Mouse (Mus musculus) limb, embryonic 11.5 days (tissue): ENCODE data around the gene 2610044O15Rik8. TPM values are rescaled to one million over a fixed set of nuclear protein-coding genes. Genes with fewer than 3 reads are reported as not detected.
"Not testable (repeated sequence)": the region's sequence is repeated elsewhere in the genome, so short reads cannot be mapped to it uniquely, and the experiment has no call there.

Experiments used
- ATAC-seq: fragments of 200-750 bp; cut with Nextera tagmentation; 2 replicates; pipeline ENCODE4 v1.8.0; 2017; ENCODE audit warnings: low read depth; ENCODE audit not compliant: insufficient number of reproducible peaks, low FRiP score, low TSS enrichment
- DNase-seq: peaks from one replicate; pipeline ENCODE4 v3.0.0-alpha.2; 2015; ENCODE audit warnings: low spot score
- H3K27ac ChIP-seq: fragments of 300-500 bp; sonication (generic); replicated peaks from 2 replicates; pipeline ENCODE4 v1.5.1; 2014; ENCODE audit warnings: low read depth, mild to moderate bottlenecking, low read length
- H3K27me3 ChIP-seq: fragments of 300-500 bp; sonication (generic); 2 replicates; pipeline ENCODE4 v1.6.1; 2014; ENCODE audit warnings: mild to moderate bottlenecking, low read length, mixed read lengths; ENCODE audit not compliant: control insufficient read depth, insufficient read depth
- H3K36me3 ChIP-seq: fragments of 300-500 bp; sonication (generic); 2 replicates; pipeline ENCODE4 v1.6.1; 2014; ENCODE audit warnings: mild to moderate bottlenecking, low read length, moderate library complexity, mixed read lengths; ENCODE audit not compliant: control insufficient read depth, insufficient read depth
- H3K4me1 ChIP-seq: fragments of 300-500 bp; sonication (generic); 2 replicates; pipeline ENCODE4 v1.6.1; 2014; ENCODE audit warnings: low read length, mixed read lengths; ENCODE audit not compliant: control insufficient read depth, insufficient read depth
- H3K4me2 ChIP-seq: fragments of 300-500 bp; sonication (generic); 2 replicates; pipeline ENCODE4 v1.6.1; 2014; ENCODE audit warnings: low read depth, mild to moderate bottlenecking, moderate library complexity; ENCODE audit not compliant: severe bottlenecking
- H3K4me3 ChIP-seq: fragments of 300-500 bp; sonication (generic); 2 replicates; pipeline ENCODE4 v1.5.1; 2014; ENCODE audit warnings: low read depth, low read length
- H3K9ac ChIP-seq: fragments of 300-500 bp; sonication (generic); 2 replicates; pipeline ENCODE4 v1.6.1; 2014; ENCODE audit warnings: mild to moderate bottlenecking, low read length
- H3K9me3 ChIP-seq: fragments of 300-500 bp; sonication (generic); 2 replicates; pipeline ENCODE4 v1.6.1; 2016; ENCODE audit warnings: low read length; ENCODE audit not compliant: control insufficient read depth
- WGBS: fragments of 180-500 bp; shearing (Covaris S2); extraction: QIAGEN DNeasy Blood & Tissue Kit; methylation state at CpG from one replicate; pipeline ENCODE4 v1.1.7; 2014; 5-methylcytosine and 5-hydroxymethylcytosine counted together
- polyA plus RNA-seq: library from polyadenylated mRNA; unstranded; fragments of >200 nt; fragmentation: Nextera tagmentation; extraction: Ambion mirVana; gene quantifications from 2 replicates; pipeline ENCODE4 v1.2.1, GENCODE M21; 2014

Gene 2610044O15Rik8
- polyA plus RNA-seq: 25.7 and 28.1 TPM in 2 replicates

DNA sequence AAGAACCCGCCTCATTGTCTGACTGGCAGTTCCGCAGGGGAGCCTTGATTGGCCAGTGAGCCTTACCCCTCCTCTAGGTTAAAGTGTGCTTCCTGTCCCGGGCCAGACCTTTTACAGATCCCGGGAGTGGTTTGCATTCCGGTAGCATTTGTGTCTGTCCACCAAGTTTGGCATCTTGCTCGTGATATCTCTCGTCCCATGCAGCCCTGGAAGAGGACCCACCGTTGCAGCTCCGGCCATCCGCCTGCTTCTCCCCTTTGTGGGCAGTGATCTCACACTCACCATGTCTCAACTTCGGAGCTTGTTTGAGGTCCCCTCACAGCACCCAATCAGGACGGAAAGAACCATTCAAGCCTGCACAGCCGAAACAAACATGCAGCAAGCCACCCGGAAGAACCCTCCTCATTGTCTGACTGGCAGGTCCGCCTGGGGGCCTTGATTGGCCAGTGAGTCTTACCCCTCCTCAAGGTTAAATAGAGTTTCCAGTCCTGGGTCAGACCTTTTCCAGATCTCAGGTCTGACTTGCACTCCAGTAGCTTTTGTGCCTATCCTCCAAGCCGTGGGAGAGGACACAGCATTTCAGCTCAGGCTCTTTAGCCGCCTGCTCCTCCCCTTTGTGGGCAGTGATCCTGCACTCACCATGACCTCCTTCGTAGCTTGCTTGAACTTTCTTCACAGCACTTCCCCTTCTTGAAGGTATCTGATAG is at the start of gene 2610044O15Rik8:
TSS of gene 2610044O15Rik8 (minus strand) at position 380 of the 707 bp plus-strand sequence.
- ATAC-seq (peak; percentile 99), DNase-seq (peak; percentile 85)
- Histone ChIP-seq H3K4me3 (peak within 1 kb of the TSS; percentile 41), H3K36me3 (no peaks in the 10 kb centered on the region), H3K9me3 (no peaks in the 10 kb centered on the region), H3K4me2 (peak within 1 kb of the TSS; percentile 53), H3K9ac (peak within 1 kb of the TSS; percentile 58), H3K4me1 (no peaks in the 10 kb centered on the region), H3K27ac (peak within 1 kb of the TSS; percentile 73), H3K27me3 (no peaks in the 10 kb centered on the region)
- 1% methylated on average over 18 of the region's 18 CpGs for WGBS

DNA sequence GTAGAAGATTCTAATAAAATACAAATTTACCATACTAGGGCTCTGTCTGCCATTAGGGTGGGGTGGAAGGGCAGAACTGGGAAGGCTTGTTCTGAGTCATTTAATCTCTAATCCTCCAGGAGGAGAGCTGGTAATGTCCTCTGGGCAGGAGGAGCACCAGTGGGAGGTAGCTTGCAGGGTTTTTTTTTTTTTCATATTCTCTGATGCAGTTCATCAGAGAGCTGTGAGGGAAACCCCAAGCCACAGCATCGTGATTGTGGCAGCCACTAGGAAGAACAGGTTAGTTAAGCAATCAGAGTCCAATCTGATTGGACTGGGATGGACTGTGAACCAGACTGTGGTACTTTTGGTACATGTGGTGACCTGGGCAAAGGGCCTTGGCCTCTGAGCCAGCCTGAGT is 31.7 kb upstream of the 2610044O15Rik8 start:
- Histone ChIP-seq H3K27me3 (no peaks in the 10 kb centered on the region), H3K9me3 (no peaks in the 10 kb centered on the region; the same call in 1 of the 2 replicates), H3K27ac (no peak overlapping the region), H3K36me3 (peaks cover 9% of the 10 kb centered on the region), H3K4me3 (no peak overlapping the region), H3K4me2 (no peak overlapping the region), H3K4me1 (no peaks in the 10 kb centered on the region), H3K9ac (no peak overlapping the region)
- WGBS: 88% methylated on average over 1 of the region's 1 CpGs
- ATAC-seq (no peak), DNase-seq (no peak)

DNA sequence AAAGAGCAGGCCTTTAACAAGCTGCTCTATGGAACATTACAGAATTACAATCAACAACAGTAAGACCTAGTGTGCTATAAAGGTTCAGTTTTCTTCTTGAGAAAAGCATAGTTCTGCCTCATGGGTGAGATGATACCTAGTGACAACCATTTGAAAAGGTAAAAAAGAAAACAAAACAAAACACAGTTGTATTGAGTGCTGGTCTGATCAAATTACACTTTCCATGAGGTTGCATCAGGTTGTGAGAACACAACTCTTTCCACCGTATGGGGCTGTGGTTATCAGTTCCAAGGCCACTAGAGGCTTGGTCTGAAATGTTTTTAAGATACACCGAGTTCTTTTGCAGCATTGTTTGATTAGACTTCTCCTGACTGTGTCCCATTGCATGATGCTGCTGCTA is 30.1 kb upstream of the 2610044O15Rik8 start:
- 91% methylated on average over 2 of the region's 2 CpGs for WGBS
- Histone ChIP-seq H3K9me3 (no peaks in the 10 kb centered on the region; the same call in 1 of the 2 replicates), H3K27ac (no peak overlapping the region), H3K9ac (no peak overlapping the region), H3K4me2 (peak overlapping the region; percentile 36), H3K36me3 (peaks cover 9% of the 10 kb centered on the region), H3K27me3 (no peaks in the 10 kb centered on the region), H3K4me1 (no peaks in the 10 kb centered on the region), H3K4me3 (no peak overlapping the region)
- no peak for ATAC-seq
- no peak for DNase-seq

DNA sequence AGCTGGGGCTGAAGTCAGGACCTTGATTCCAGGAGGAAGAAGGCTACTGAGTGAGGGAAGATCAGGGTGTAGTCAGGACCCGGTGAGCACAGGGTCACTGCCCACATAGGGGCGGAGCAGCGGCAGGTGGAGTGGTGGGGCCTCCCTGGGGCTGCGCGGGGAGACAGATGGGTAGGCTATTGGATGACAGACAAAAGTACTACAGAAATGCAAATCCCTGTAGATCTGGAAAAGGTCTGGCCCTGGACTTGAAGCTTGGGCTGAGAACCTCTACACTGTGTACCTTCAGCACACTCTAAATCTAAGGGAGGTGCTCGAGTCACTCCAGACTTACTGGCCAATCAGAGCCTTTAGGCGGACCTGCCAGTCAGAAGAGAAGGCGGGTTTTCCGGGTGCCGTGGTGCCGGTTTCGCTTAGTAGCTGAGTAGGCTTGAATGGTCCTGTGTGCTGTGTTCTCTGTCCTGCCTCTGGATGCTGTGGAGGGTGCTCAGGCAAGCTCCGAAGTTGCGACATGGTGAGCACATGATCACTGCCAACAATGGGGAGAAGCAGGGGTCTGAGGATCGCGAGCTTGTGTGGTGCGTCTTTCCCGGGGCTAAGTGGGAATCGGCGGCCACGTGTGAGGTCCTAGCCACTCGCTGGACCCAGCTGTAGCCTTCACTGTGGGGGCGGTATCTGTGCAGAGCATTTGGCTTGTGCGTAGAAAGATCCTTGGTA is 29.2 kb upstream of the 2610044O15Rik8 start:
- not testable (repeated sequence) for H3K4me1 ChIP-seq, H3K9me3 ChIP-seq, H3K36me3 ChIP-seq, H3K27ac ChIP-seq, H3K9ac ChIP-seq, H3K27me3 ChIP-seq
- peak; percentile 96 for ATAC-seq
- DNase-seq: peak; percentile 75
- WGBS: 2% methylated on average over 23 of the region's 24 CpGs
- H3K4me2 ChIP-seq: peak overlapping the region; percentile 56
- peak overlapping the region; percentile 43 for H3K4me3 ChIP-seq

DNA sequence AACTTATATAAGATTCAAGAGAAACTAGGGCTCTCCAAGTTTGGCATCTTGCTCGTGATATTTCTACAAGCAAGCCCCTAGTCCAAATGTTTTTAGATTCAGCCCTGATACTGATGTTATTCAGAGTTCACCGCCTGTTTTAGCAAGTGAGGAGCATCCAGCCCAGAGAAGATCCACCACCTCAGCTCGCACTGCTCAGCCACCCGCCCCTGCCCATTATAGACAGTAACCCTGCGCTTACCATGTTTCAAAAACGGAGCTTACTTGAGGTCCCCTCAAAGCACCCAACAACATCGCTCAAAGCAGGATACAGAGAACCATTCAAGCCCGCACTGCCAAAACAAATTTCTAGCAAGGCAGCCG is 561 bp downstream of the 2610044O15Rik8 start:
- Histone ChIP-seq H3K4me2 (peak overlapping the region; percentile 53), H3K4me1 (no peaks in the 10 kb centered on the region), H3K27ac (peak overlapping the region; percentile 73), H3K27me3 (no peaks in the 10 kb centered on the region), H3K9me3 (no peaks in the 10 kb centered on the region), H3K4me3 (peak overlapping the region; percentile 41), H3K36me3 (no peaks in the 10 kb centered on the region), H3K9ac (peak overlapping the region; percentile 58)
- ATAC-seq: no peak
- no peak for DNase-seq
- WGBS: 2% methylated on average over 9 of the region's 9 CpGs

Other genes starting within 250 kb of the 2610044O15Rik8 start
- gene Ccdc7a, start 168.9 kb downstream of the 2610044O15Rik8 start, polyA plus RNA-seq: not detected in 2 replicates
- gene Ccdc7b, start 167.3 kb downstream of the 2610044O15Rik8 start, polyA plus RNA-seq: not detected in 2 replicates
- not detected in 2 replicates for gene Gm10999, start 102.7 kb downstream of the 2610044O15Rik8 start, polyA plus RNA-seq